8 mouse cellular contexts compared by ENCODE assay signal in the genomic region with DNA sequence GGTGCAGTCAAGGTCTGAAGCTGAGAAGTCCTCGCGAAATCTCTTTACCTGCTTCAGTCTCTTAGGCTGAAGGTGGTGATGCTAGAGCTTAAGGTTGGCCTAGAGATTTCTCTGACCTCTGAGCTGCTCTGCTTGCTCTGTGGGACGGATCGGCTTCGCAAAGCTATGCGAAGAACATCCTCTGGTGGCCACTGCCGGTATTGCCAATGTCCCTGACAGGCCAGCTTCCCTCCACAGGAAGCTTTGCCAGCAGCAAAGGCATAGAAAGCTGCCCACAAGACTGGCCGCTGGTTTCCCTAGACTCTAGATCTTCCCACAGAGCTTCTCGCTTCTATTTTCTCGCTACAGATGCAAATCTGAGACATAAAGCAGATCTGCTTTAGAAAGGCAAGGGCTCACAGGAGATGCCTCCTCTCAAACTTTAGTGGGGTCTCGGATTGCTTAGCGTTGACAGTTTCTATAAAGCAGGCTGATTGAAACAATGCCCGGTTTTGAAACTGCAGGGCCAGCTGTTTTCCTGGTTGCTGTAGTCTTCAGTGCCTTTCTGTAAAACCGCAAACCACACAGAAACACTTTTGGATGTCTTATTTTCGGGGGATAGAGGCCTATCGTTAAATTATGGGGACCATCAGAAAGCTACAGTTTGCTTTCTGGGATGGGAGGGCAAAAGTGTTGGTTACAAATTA.
DNase-seq lines count a peak whose midpoint lies in the region; ATAC-seq and TF ChIP-seq lines count a peak whose summit lies in the region.

No protein-coding gene starts in this region.

- no peaks in the 10 kb centered on the region for H3K4me1 ChIP-seq in hindbrain, postnatal 0 days (ENCODE audit: insufficient read depth, low read length)
- peaks cover 15% of the 10 kb centered on the region for H3K4me1 ChIP-seq in megakaryocyte, embryonic 14.5 days

- H3K4me3 ChIP-seq in gastrocnemius, adult 2 months, result peak overlapping the region; percentile 51
- H3K4me3 ChIP-seq in hindbrain, postnatal 0 days (ENCODE audit: low read length), result no peak overlapping the region
- H3K4me3 ChIP-seq in megakaryocyte, embryonic 14.5 days (replicated peaks), result peak overlapping the region; percentile 78

- H3K27ac ChIP-seq in gastrocnemius, adult 2 months, result no peak overlapping the region
- H3K27ac ChIP-seq in hindbrain, postnatal 0 days, result no peak overlapping the region

- no peak overlapping the region for H3K4me2 ChIP-seq in hindbrain, postnatal 0 days (ENCODE audit: low read depth, low read length)

- no peaks in the 10 kb centered on the region for H3K27me3 ChIP-seq in hindbrain, postnatal 0 days (ENCODE audit: insufficient read depth, low read length)
- H3K27me3 ChIP-seq in megakaryocyte, embryonic 14.5 days (replicated peaks), result no peaks in the 10 kb centered on the region

- intact Hi-C loops in gastrocnemius, adult 2 months (cut with DNase I), result no loop called here

- H3K9ac ChIP-seq in hindbrain, postnatal 0 days (replicated peaks; ENCODE audit: low read length), result no peak overlapping the region

- H3K9me3 ChIP-seq in hindbrain, postnatal 0 days (ENCODE audit: low read length), result no peaks in the 10 kb centered on the region
- no peaks in the 10 kb centered on the region for H3K9me3 ChIP-seq in megakaryocyte, embryonic 14.5 days

- peak; percentile 80 for DNase-seq in ZHBTc4 (ENCODE audit: low read depth, low spot score)
- peak; percentile 41 to 52 for DNase-seq in cerebellum, postnatal 36 days
- peak; percentile 64 for DNase-seq in gastrocnemius, adult 2 months
- DNase-seq in hindbrain, postnatal 0 days (ENCODE audit: low spot score), result peak; percentile 94
- DNase-seq in left cerebral cortex, adult 11 months (ENCODE audit: low spot score), result peak; percentile 49
- peak; percentile 80 to 86 for DNase-seq in right cerebral cortex, postnatal 10 days (ENCODE audit: low spot score in 2 of 2)
- peak; percentile 42 for DNase-seq in urinary bladder, postnatal 25 days (ENCODE audit: low spot score)

- peak; percentile 70 for TF ChIP-seq CTCF in gastrocnemius, adult 2 months (IDR thresholded peaks at IDR 0.05)
- TF ChIP-seq CTCF in hindbrain, postnatal 0 days (IDR thresholded peaks at IDR 0.05; ENCODE audit: low read depth), result peak; percentile 97

- WGBS in hindbrain, postnatal 0 days, result 33% methylated on average over 16 of the region's 16 CpGs

- H3K36me3 ChIP-seq in hindbrain, postnatal 0 days (ENCODE audit: insufficient read depth, low read length), result no peaks in the 10 kb centered on the region
- no peaks in the 10 kb centered on the region for H3K36me3 ChIP-seq in megakaryocyte, embryonic 14.5 days (replicated peaks; ENCODE audit: low read length)

- peak; percentile 90 for ATAC-seq in hindbrain, postnatal 0 days

Comparison
In these comparisons a context has a peak if more than half of its experiments do, and no peak if none do; other contexts are left out.
1. DNase-seq: peak in every context shown above with its lines; median percentile 94 in hindbrain, postnatal 0 days; 83 in right cerebral cortex, postnatal 10 days; 80 in ZHBTc4; 64 in gastrocnemius, adult 2 months; 49 in left cerebral cortex, adult 11 months; 46 in cerebellum, postnatal 36 days; 42 in urinary bladder, postnatal 25 days.